ENCODE assay signal across 9 mouse cellular contexts in genomic region chr3:129863698-129864097, GRCm38 (mm10). TPM values are rescaled to one million over a fixed set of nuclear protein-coding genes. Genes with fewer than 3 reads are reported as not detected.
A peak's percentile ranks its signal among the peaks of the same experiment; 100 is the strongest.
DNase-seq lines count a peak whose midpoint lies in the region; ATAC-seq lines count a peak whose summit lies in the region.
"Had no signal": no experiment of that assay in that cellular context is flagged by ENCODE, and none has a peak within 500 bp of the region (broad histone marks: within the 10 kb centered on the region; RNA-seq: fewer than 3 reads in every experiment).

No protein-coding gene starts in this region.

- no peak overlapping the region for H3K27ac ChIP-seq in hindbrain, embryonic 10.5 days
- H3K27ac ChIP-seq in hindbrain, embryonic 12.5 days, result no peak overlapping the region
- H3K27ac ChIP-seq in embryonic facial prominence, embryonic 11.5 days (replicated peaks; ENCODE audit: low read depth, low read length), result no peak overlapping the region
- H3K27ac ChIP-seq: hindbrain, embryonic 15.5 days had no signal

- H3K9me3 ChIP-seq in hindbrain, embryonic 10.5 days, result peaks cover 4% of the 10 kb centered on the region; the same call in 1 of the 2 replicates
- H3K9me3 ChIP-seq in hindbrain, embryonic 12.5 days (replicated peaks), result no peaks in the 10 kb centered on the region
- no peaks in the 10 kb centered on the region for H3K9me3 ChIP-seq in embryonic facial prominence, embryonic 11.5 days (replicated peaks; ENCODE audit: control insufficient read depth, low read length)
- H3K9me3 ChIP-seq: hindbrain, embryonic 15.5 days had no signal

- no peak overlapping the region for H3K4me2 ChIP-seq in hindbrain, embryonic 12.5 days (replicated peaks)
- H3K4me2 ChIP-seq in embryonic facial prominence, embryonic 11.5 days (ENCODE audit: low read depth, low read length), result no peak overlapping the region
- H3K4me2 ChIP-seq: hindbrain, embryonic 15.5 days had no signal

- no peak overlapping the region for H3K9ac ChIP-seq in hindbrain, embryonic 12.5 days
- H3K9ac ChIP-seq in embryonic facial prominence, embryonic 11.5 days (replicated peaks; ENCODE audit: low read length), result no peak overlapping the region
- H3K9ac ChIP-seq: hindbrain, embryonic 15.5 days had no signal

- no peaks in the 10 kb centered on the region for H3K27me3 ChIP-seq in hindbrain, embryonic 10.5 days (ENCODE audit: insufficient read depth, poor library complexity, severe bottlenecking)
- no peaks in the 10 kb centered on the region for H3K27me3 ChIP-seq in hindbrain, embryonic 12.5 days
- H3K27me3 ChIP-seq in embryonic facial prominence, embryonic 11.5 days (ENCODE audit: control insufficient read depth, insufficient read depth, low read length), result no peaks in the 10 kb centered on the region
- H3K27me3 ChIP-seq: hindbrain, embryonic 15.5 days had no signal

- WGBS in hindbrain, embryonic 10.5 days, result 49% methylated on average over 14 of the region's 14 CpGs
- WGBS in hindbrain, embryonic 12.5 days, result 52% methylated on average over 14 of the region's 14 CpGs
- 48% methylated on average over 14 of the region's 14 CpGs for WGBS in embryonic facial prominence, embryonic 11.5 days

- no peak for ATAC-seq in hindbrain, embryonic 12.5 days (ENCODE audit: low FRiP score)
- no peak for ATAC-seq in embryonic facial prominence, embryonic 11.5 days (replicated peaks; ENCODE audit: insufficient number of reproducible peaks, low FRiP score, low TSS enrichment, low read depth)
- ATAC-seq in monocyte, adult 5-6 weeks (replicated peaks; ENCODE audit: insufficient number of reproducible peaks, low FRiP score, low TSS enrichment, poor library complexity, severe bottlenecking), result 0 out of 2 replicates have a peak, but pooled peaks have one; percentile 40

- no peak overlapping the region for H3K4me3 ChIP-seq in hindbrain, embryonic 10.5 days
- no peak overlapping the region for H3K4me3 ChIP-seq in hindbrain, embryonic 12.5 days
- no peak overlapping the region for H3K4me3 ChIP-seq in embryonic facial prominence, embryonic 11.5 days (ENCODE audit: low read depth, low read length)
- H3K4me3 ChIP-seq: hindbrain, embryonic 15.5 days had no signal

- H3K4me1 ChIP-seq in hindbrain, embryonic 10.5 days (replicated peaks), result no peaks in the 10 kb centered on the region
- no peaks in the 10 kb centered on the region for H3K4me1 ChIP-seq in hindbrain, embryonic 12.5 days
- no peaks in the 10 kb centered on the region for H3K4me1 ChIP-seq in embryonic facial prominence, embryonic 11.5 days (ENCODE audit: control insufficient read depth, insufficient read depth, low read length)
- H3K4me1 ChIP-seq: hindbrain, embryonic 15.5 days had no signal

- peak; percentile 43 for DNase-seq in hindbrain, embryonic 10.5 days (ENCODE audit: low spot score)
- peak; percentile 31 for DNase-seq in CD4-positive helper T cell, adult 2 months (ENCODE audit: low read depth, low spot score)
- DNase-seq in adrenal gland, postnatal 10 days, result peak; percentile 79
- DNase-seq in embryonic facial prominence, embryonic 11.5 days (ENCODE audit: low spot score), result peak; percentile 31
- peak; percentile 16 to 34 for DNase-seq in layer of hippocampus, postnatal 14 days (ENCODE audit: low spot score in 2 of 2)
- peak; percentile 50 to 54 for DNase-seq in thymus, postnatal 36 days

- H3K36me3 ChIP-seq in hindbrain, embryonic 10.5 days, result no peaks in the 10 kb centered on the region
- H3K36me3 ChIP-seq in hindbrain, embryonic 12.5 days, result no peaks in the 10 kb centered on the region
- no peaks in the 10 kb centered on the region for H3K36me3 ChIP-seq in embryonic facial prominence, embryonic 11.5 days (replicated peaks; ENCODE audit: control insufficient read depth, insufficient read depth, low read depth, low read length)
- H3K36me3 ChIP-seq: hindbrain, embryonic 15.5 days had no signal

RNA-seq across cellular contexts. Expression of gene Pla2g12a, which starts 14.7 kb away (rescaled TPM):
- polyA plus RNA-seq in hindbrain, embryonic 10.5 days (2016; fragmentation: Nextera tagmentation; extraction: Ambion mirVana), result 27.6 and 28.1 TPM in 2 replicates
- polyA plus RNA-seq in hindbrain, embryonic 12.5 days (2016; fragmentation: Nextera tagmentation; extraction: Ambion mirVana), result 21.9 and 25.5 TPM in 2 replicates
- total RNA-seq in adrenal gland, postnatal 10 days (2021), result 10 to 100 TPM; 54.1 to 58.0 TPM
- polyA plus RNA-seq in embryonic facial prominence, embryonic 11.5 days (2014; fragmentation: Nextera tagmentation; extraction: Ambion mirVana), result 30.1 and 30.2 TPM in 2 replicates
- total RNA-seq in layer of hippocampus, postnatal 14 days (2021), result 10 to 100 TPM; 21.4 to 23.6 TPM
- total RNA-seq in monocyte, adult 5-6 weeks (2017), result 1.3 to 6.7 TPM (median 4.7 TPM) in 3 replicates

RNA-seq across cellular contexts. Expression of gene Cfi, which starts 28.0 kb away (rescaled TPM):
- 0.33 and 0.51 TPM in 2 replicates for polyA plus RNA-seq in hindbrain, embryonic 10.5 days (2016; fragmentation: Nextera tagmentation; extraction: Ambion mirVana)
- polyA plus RNA-seq in hindbrain, embryonic 12.5 days (2016; fragmentation: Nextera tagmentation; extraction: Ambion mirVana), result 0.53 and 0.92 TPM in 2 replicates
- total RNA-seq in adrenal gland, postnatal 10 days (2021), result 100 to 1,000 TPM in 1 of 2 experiments, 10 to 100 TPM in 1; 47.0 to 127 TPM
- polyA plus RNA-seq in embryonic facial prominence, embryonic 11.5 days (2014; fragmentation: Nextera tagmentation; extraction: Ambion mirVana), result 0.45 and 0.52 TPM in 2 replicates
- total RNA-seq in layer of hippocampus, postnatal 14 days (2021), result not detected
- not detected in 3 replicates for total RNA-seq in monocyte, adult 5-6 weeks (2017)

RNA-seq across cellular contexts. Expression of gene Gar1, which starts 32.5 kb away (rescaled TPM):
- 97.3 and 98.8 TPM in 2 replicates for polyA plus RNA-seq in hindbrain, embryonic 10.5 days (2016; fragmentation: Nextera tagmentation; extraction: Ambion mirVana)
- polyA plus RNA-seq in hindbrain, embryonic 12.5 days (2016; fragmentation: Nextera tagmentation; extraction: Ambion mirVana), result 77.1 and 80.8 TPM in 2 replicates
- total RNA-seq in adrenal gland, postnatal 10 days (2021), result 10 to 100 TPM; 57.0 to 65.8 TPM
- 44.5 and 47.3 TPM in 2 replicates for polyA plus RNA-seq in embryonic facial prominence, embryonic 11.5 days (2014; fragmentation: Nextera tagmentation; extraction: Ambion mirVana)
- 10 to 100 TPM; 45.3 to 50.9 TPM for total RNA-seq in layer of hippocampus, postnatal 14 days (2021)
- 5.0 to 8.2 TPM (median 5.2 TPM) in 3 replicates for total RNA-seq in monocyte, adult 5-6 weeks (2017)

RNA-seq across cellular contexts. Expression of gene Casp6, which starts 37.5 kb away (rescaled TPM):
- 74.5 and 77.1 TPM in 2 replicates for polyA plus RNA-seq in hindbrain, embryonic 10.5 days (2016; fragmentation: Nextera tagmentation; extraction: Ambion mirVana)
- polyA plus RNA-seq in hindbrain, embryonic 12.5 days (2016; fragmentation: Nextera tagmentation; extraction: Ambion mirVana), result 54.9 and 62.3 TPM in 2 replicates
- 10 to 100 TPM; 35.3 to 39.9 TPM for total RNA-seq in adrenal gland, postnatal 10 days (2021)
- polyA plus RNA-seq in embryonic facial prominence, embryonic 11.5 days (2014; fragmentation: Nextera tagmentation; extraction: Ambion mirVana), result 111 and 119 TPM in 2 replicates
- 1 to 10 TPM; 7.5 to 7.6 TPM for total RNA-seq in layer of hippocampus, postnatal 14 days (2021)
- 9.5 to 15.4 TPM (median 11.7 TPM) in 3 replicates for total RNA-seq in monocyte, adult 5-6 weeks (2017)

RNA-seq across cellular contexts. Expression of gene Rrh, which starts 41.3 kb away (rescaled TPM):
- polyA plus RNA-seq in hindbrain, embryonic 10.5 days (2016; fragmentation: Nextera tagmentation; extraction: Ambion mirVana), result 0.09 and 0.14 TPM in 2 replicates
- polyA plus RNA-seq in hindbrain, embryonic 12.5 days (2016; fragmentation: Nextera tagmentation; extraction: Ambion mirVana), result 0.26 TPM in 1 of 2 replicates, not detected in the other
- total RNA-seq in adrenal gland, postnatal 10 days (2021), result under 1 TPM in 1 of 2 experiments, not detected in 1; 0.27 TPM
- 0.15 and 0.61 TPM in 2 replicates for polyA plus RNA-seq in embryonic facial prominence, embryonic 11.5 days (2014; fragmentation: Nextera tagmentation; extraction: Ambion mirVana)
- under 1 TPM; 0.62 to 0.93 TPM for total RNA-seq in layer of hippocampus, postnatal 14 days (2021)
- total RNA-seq in monocyte, adult 5-6 weeks (2017), result 0.76 TPM in 1 of 3 replicates, not detected in the others

Comparison
In these comparisons a context has a peak if more than half of its experiments do, and no peak if none do; other contexts are left out.
1. DNase-seq: peak in every context shown above with its lines; median percentile 79 in adrenal gland, postnatal 10 days; 52 in thymus, postnatal 36 days; 43 in hindbrain, embryonic 10.5 days; 31 in CD4-positive helper T cell, adult 2 months; 31 in embryonic facial prominence, embryonic 11.5 days; 25 in layer of hippocampus, postnatal 14 days.
2. RNA of gene Cfi, which starts 28.0 kb away (total RNA-seq): 47.0 to 127 TPM in adrenal gland, postnatal 10 days; not detected in layer of hippocampus, postnatal 14 days and not detected in monocyte, adult 5-6 weeks; every median in the first group is over 10 times any median in the second.